Mouse (Mus musculus): ENCODE data around the gene Rasl11a. TPM values are rescaled to one million over a fixed set of nuclear protein-coding genes. Genes with fewer than 3 reads are reported as not detected.
"Not testable (repeated sequence)": the region's sequence is repeated elsewhere in the genome, so short reads cannot be mapped to it uniquely, and the experiment has no call there.

Gene Rasl11a
- polyA plus RNA-seq, 1 experiment from 2014 or later, result 4.3 TPM

DNA sequence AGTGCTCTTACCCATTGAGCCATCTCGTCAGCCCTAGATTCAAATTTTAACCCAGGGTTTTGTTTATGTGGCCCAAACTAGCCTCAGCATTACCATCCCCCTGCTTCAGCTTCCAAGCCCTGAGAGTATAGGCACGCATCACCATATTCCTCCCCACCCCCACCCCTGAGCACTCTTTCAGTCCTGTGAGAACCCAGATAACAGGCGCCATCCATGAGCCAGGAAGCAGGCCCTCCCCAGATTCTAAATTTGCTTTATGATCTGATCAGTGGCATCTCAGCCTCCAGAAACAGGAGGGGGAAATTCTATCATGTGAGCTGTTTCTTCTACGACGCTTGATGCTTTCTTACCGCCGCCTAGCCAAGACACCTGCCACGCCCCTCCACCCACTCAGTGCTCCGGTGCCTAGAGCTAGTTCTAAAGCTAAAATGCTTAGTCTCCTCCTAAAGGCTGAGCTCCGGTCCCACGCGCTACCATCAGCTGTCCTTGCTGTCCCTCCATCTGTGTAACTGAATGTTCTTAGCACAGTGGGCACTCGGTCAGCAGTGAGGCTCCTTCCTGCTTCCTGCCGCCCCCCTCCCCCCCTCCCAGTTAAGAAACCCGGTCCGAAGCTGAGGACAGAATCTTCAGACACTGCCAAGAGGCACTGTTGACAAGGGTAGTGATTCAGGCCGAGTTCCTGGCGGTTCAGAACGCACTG, 22.5 kb downstream of the Rasl11a start:
- Histone ChIP-seq H3K4me1 (replicated peaks; ENCODE audit: control insufficient read depth, insufficient read depth, low read length) (peaks cover 22% of the 10 kb centered on the region), H3K27ac (ENCODE audit: low read depth, low read length) (peak overlapping the region; percentile 73), H3K36me3 (ENCODE audit: control insufficient read depth, insufficient read depth, low read length) (no peaks in the 10 kb centered on the region), H3K9me3 (ENCODE audit: control insufficient read depth, low read length) (no peaks in the 10 kb centered on the region), H3K4me2 (peak overlapping the region; percentile 71), H3K4me3 (ENCODE audit: low read depth, low read length) (peak overlapping the region; percentile 31), H3K27me3 (replicated peaks; ENCODE audit: control insufficient read depth, insufficient read depth, low read length) (no peaks in the 10 kb centered on the region), H3K9ac (ENCODE audit: low read depth, low read length) (peak overlapping the region; percentile 48)
- ATAC-seq (replicated peaks; ENCODE audit: low FRiP score) (peak; percentile 86), DNase-seq (ENCODE audit: low spot score) (peak; percentile 60)
- WGBS, result 4% methylated on average over 19 of the region's 19 CpGs

GRCm38 (mm10) chr5:146867946-146868314, 23.1 kb downstream of the Rasl11a start:
- Histone ChIP-seq H3K9me3 (ENCODE audit: control insufficient read depth, low read length) (no peaks in the 10 kb centered on the region), H3K36me3 (ENCODE audit: control insufficient read depth, insufficient read depth, low read length) (no peaks in the 10 kb centered on the region), H3K4me3 (ENCODE audit: low read depth, low read length) (peak overlapping the region; percentile 31; the same call in 1 of the 2 replicates), H3K4me1 (replicated peaks; ENCODE audit: control insufficient read depth, insufficient read depth, low read length) (peaks cover 22% of the 10 kb centered on the region), H3K4me2 (peak overlapping the region; percentile 71), H3K9ac (ENCODE audit: low read depth, low read length) (peak overlapping the region; percentile 48), H3K27ac (ENCODE audit: low read depth, low read length) (peak overlapping the region; percentile 73), H3K27me3 (replicated peaks; ENCODE audit: control insufficient read depth, insufficient read depth, low read length) (no peaks in the 10 kb centered on the region)
- WGBS, result 11% methylated on average over 4 of the region's 4 CpGs
- peak; percentile 13; the same call in 1 of the 2 replicates for ATAC-seq (replicated peaks; ENCODE audit: low FRiP score)
- no peak for DNase-seq (ENCODE audit: low spot score)

DNA sequence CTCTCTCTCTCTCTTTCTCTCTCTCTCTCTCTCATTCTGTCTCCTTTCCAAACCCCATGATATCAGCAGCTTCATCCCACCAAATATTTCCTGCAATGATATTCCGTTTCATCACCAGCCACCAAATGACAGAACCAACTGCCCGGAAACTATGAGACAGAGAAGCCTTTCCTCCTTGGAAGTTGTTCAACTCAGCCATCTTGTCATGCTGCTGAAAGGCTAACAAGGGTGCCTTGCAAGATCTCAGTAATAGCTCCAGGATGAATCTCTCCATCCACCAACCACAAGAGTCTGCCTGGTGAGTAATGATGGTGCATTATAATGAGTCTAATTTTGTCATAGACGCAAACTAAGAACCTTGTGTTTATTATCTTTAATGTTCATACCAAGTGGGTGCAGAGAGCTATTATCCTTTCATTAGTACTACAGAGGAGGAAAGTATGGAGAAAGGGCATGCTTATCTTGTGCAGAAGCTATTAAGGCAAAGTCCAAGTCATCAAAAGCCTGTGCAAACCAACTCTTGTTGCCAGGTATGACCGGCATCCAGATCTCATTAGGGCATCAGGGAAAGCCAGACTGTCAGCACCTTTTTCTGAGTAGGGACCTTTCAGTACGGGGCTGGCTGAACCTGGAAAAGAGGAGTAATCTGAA, 28.2 kb downstream of the Rasl11a start:
- Histone ChIP-seq H3K4me3 (ENCODE audit: low read depth, low read length) (no peak overlapping the region), H3K27me3 (replicated peaks; ENCODE audit: control insufficient read depth, insufficient read depth, low read length) (no peaks in the 10 kb centered on the region; the same call in 1 of the 2 replicates), H3K4me1 (replicated peaks; ENCODE audit: control insufficient read depth, insufficient read depth, low read length) (no peaks in the 10 kb centered on the region), H3K4me2 (no peak overlapping the region), H3K36me3 (ENCODE audit: control insufficient read depth, insufficient read depth, low read length) (no peaks in the 10 kb centered on the region), H3K27ac (ENCODE audit: low read depth, low read length) (no peak overlapping the region), H3K9me3 (ENCODE audit: control insufficient read depth, low read length) (no peaks in the 10 kb centered on the region), H3K9ac (ENCODE audit: low read depth, low read length) (no peak overlapping the region)
- 85% methylated on average over 5 of the region's 5 CpGs for WGBS
- ATAC-seq (replicated peaks; ENCODE audit: low FRiP score), result no peak
- no peak for DNase-seq (ENCODE audit: low spot score)

GRCm38 (mm10) chr5:146876024-146876423, 31.2 kb downstream of the Rasl11a start:
- Histone ChIP-seq H3K9me3 (ENCODE audit: control insufficient read depth, low read length) (no peaks in the 10 kb centered on the region), H3K4me1 (replicated peaks; ENCODE audit: control insufficient read depth, insufficient read depth, low read length) (no peaks in the 10 kb centered on the region), H3K36me3 (ENCODE audit: control insufficient read depth, insufficient read depth, low read length) (no peaks in the 10 kb centered on the region), H3K4me3 (ENCODE audit: low read depth, low read length) (no peak overlapping the region), H3K4me2 (no peak overlapping the region), H3K9ac (ENCODE audit: low read depth, low read length) (no peak overlapping the region), H3K27me3 (replicated peaks; ENCODE audit: control insufficient read depth, insufficient read depth, low read length) (no peaks in the 10 kb centered on the region; the same call in 1 of the 2 replicates), H3K27ac (ENCODE audit: low read depth, low read length) (no peak overlapping the region)
- WGBS, result 65% methylated on average over 2 of the region's 2 CpGs
- DNase-seq (ENCODE audit: low spot score) (no peak), ATAC-seq (replicated peaks; ENCODE audit: low FRiP score) (no peak)

GRCm38 (mm10) chr5:146877882-146878281, 33.0 kb downstream of the Rasl11a start:
- ATAC-seq (replicated peaks; ENCODE audit: low FRiP score); H3K27ac ChIP-seq (ENCODE audit: low read depth, low read length); H3K9ac ChIP-seq (ENCODE audit: low read depth, low read length); H3K4me1 ChIP-seq (replicated peaks; ENCODE audit: control insufficient read depth, insufficient read depth, low read length); H3K27me3 ChIP-seq (replicated peaks; ENCODE audit: control insufficient read depth, insufficient read depth, low read length); H3K9me3 ChIP-seq (ENCODE audit: control insufficient read depth, low read length); H3K4me3 ChIP-seq (ENCODE audit: low read depth, low read length); H3K4me2 ChIP-seq; H3K36me3 ChIP-seq (ENCODE audit: control insufficient read depth, insufficient read depth, low read length); DNase-seq (ENCODE audit: low spot score): not testable (repeated sequence)
- 61% methylated on average over 5 of the region's 6 CpGs for WGBS

DNA sequence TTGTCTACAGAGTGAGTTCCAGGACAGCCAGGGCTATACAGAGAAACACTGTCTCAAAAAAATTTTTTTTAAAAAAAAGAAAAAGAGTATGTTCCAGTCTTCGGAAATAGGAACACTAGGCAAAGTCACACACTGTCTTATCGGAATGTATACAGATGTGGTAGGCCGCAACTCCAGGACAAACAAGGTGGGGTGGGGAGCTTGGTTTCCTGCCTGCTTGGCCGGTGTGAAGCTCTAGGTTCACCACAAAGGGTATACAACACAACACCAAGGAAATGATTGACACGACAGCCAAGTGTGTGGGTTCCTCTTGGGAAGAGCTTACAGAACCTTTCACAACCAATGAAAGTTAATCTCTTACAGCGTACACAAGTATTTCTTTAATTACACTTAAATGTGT, 37.4 kb downstream of the Rasl11a start:
- Histone ChIP-seq H3K36me3 (ENCODE audit: control insufficient read depth, insufficient read depth, low read length) (no peaks in the 10 kb centered on the region), H3K27me3 (replicated peaks; ENCODE audit: control insufficient read depth, insufficient read depth, low read length) (no peaks in the 10 kb centered on the region), H3K27ac (ENCODE audit: low read depth, low read length) (no peak overlapping the region), H3K4me2 (no peak overlapping the region), H3K9ac (ENCODE audit: low read depth, low read length) (no peak overlapping the region), H3K9me3 (ENCODE audit: control insufficient read depth, low read length) (no peaks in the 10 kb centered on the region), H3K4me1 (replicated peaks; ENCODE audit: control insufficient read depth, insufficient read depth, low read length) (peaks cover 6% of the 10 kb centered on the region), H3K4me3 (ENCODE audit: low read depth, low read length) (no peak overlapping the region)
- DNase-seq (ENCODE audit: low spot score) (no peak), ATAC-seq (replicated peaks; ENCODE audit: low FRiP score) (no peak)
- WGBS, result 53% methylated on average over 6 of the region's 6 CpGs

GRCm38 (mm10) chr5:146883053-146883452, 38.2 kb downstream of the Rasl11a start:
- Histone ChIP-seq H3K9me3 (ENCODE audit: control insufficient read depth, low read length) (no peaks in the 10 kb centered on the region), H3K27ac (ENCODE audit: low read depth, low read length) (no peak overlapping the region), H3K9ac (ENCODE audit: low read depth, low read length) (no peak overlapping the region), H3K36me3 (ENCODE audit: control insufficient read depth, insufficient read depth, low read length) (no peaks in the 10 kb centered on the region), H3K4me3 (ENCODE audit: low read depth, low read length) (no peak overlapping the region), H3K4me2 (no peak overlapping the region), H3K27me3 (replicated peaks; ENCODE audit: control insufficient read depth, insufficient read depth, low read length) (no peaks in the 10 kb centered on the region), H3K4me1 (replicated peaks; ENCODE audit: control insufficient read depth, insufficient read depth, low read length) (peaks cover 6% of the 10 kb centered on the region)
- ATAC-seq (replicated peaks; ENCODE audit: low FRiP score), result no peak
- DNase-seq (ENCODE audit: low spot score), result no peak
- 70% methylated on average over 7 of the region's 7 CpGs for WGBS

DNA sequence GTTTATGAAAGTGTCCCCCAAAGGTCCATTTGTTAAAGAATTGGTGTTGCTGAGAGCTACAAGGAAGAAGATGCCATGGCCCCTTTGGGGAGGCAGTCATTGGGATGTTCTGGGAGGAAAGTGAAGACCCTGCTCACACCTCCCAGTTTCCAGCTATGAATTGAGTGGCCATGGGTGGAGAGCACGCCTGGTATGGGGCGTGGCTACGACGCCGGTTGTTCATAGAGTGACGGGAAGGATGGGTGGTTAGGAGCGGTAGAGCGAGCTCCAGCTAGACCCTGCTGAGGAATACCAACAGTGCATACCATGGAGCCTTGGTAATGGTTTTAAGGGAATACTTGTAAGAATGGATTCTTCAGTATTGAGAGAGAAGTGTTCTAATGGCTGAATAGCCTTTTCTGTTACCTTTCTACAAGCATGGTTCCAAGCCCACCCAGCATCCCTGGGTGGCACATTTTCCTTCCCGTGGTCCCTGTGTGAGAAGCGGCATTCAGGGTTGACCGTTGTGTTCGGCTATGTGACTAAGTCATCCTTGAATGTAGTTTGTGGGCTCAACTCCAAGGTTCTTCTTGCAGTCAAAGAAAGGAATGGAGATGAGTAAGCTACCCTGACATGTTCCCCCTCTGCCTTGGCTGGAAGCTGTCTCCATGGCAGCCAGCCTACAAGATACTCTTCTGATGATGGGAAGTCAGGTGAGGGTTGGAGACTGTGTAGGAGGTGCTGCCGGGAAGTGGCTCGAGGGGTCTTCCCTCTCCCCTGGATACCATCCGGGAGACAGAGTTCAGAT, 38.8 kb downstream of the Rasl11a start:
- H3K27ac ChIP-seq (ENCODE audit: low read depth, low read length), result no peak overlapping the region
- ATAC-seq (replicated peaks; ENCODE audit: low FRiP score), result no peak
- H3K27me3 ChIP-seq (replicated peaks; ENCODE audit: control insufficient read depth, insufficient read depth, low read length), result no peaks in the 10 kb centered on the region
- H3K36me3 ChIP-seq (ENCODE audit: control insufficient read depth, insufficient read depth, low read length), result no peaks in the 10 kb centered on the region
- WGBS, result 80% methylated on average over 15 of the region's 15 CpGs
- no peak overlapping the region for H3K4me3 ChIP-seq (ENCODE audit: low read depth, low read length)
- H3K9ac ChIP-seq (ENCODE audit: low read depth, low read length), result no peak overlapping the region
- no peak overlapping the region for H3K4me2 ChIP-seq
- peaks cover 6% of the 10 kb centered on the region for H3K4me1 ChIP-seq (replicated peaks; ENCODE audit: control insufficient read depth, insufficient read depth, low read length)
- DNase-seq (ENCODE audit: low spot score), result no peak
- H3K9me3 ChIP-seq (ENCODE audit: control insufficient read depth, low read length), result no peaks in the 10 kb centered on the region

Data from liver, embryonic 11.5 days (tissue).